Mouse (Mus musculus) retina, adult 2 months (tissue): ENCODE measurements around the gene Txndc17.
"Not testable (repeated sequence)": the region's sequence is repeated elsewhere in the genome, so short reads cannot be mapped to it uniquely, and the experiment has no call there.

Experiments used
- DNase-seq: peaks from one replicate; pipeline ENCODE4 v3.0.0-alpha.2; 2012; ENCODE audit warnings: low read depth, low spot score

Gene Txndc17

GRCm38 (mm10) chr11:72207204-72207833, at the start of gene Txndc17, which contains the start of gene 4933427D14Rik:
TSS of gene Txndc17 (plus strand) at chr11:72207547.
TSS of gene 4933427D14Rik (minus strand) at chr11:72207459.
- peak; percentile 57 for DNase-seq

DNA sequence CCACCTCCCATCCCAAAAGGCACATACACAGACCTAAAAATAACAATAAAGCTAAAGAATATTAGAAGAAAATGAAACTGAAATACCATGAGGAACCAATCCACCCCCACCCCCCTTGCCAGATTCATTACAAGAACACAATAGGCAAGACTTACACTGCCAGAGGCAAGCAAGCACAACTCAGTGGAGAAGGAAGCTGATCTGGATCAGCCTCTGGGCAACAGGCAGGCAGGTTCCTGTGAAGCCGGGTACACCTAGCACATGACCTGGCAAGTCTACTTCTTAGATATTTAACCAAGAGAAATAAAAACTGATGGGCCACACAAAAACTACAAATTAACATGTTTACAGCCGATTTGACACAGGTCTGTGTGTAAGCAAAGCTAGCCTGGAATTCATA, 44.1 kb upstream of the Txndc17 start:
- no peak for DNase-seq

DNA sequence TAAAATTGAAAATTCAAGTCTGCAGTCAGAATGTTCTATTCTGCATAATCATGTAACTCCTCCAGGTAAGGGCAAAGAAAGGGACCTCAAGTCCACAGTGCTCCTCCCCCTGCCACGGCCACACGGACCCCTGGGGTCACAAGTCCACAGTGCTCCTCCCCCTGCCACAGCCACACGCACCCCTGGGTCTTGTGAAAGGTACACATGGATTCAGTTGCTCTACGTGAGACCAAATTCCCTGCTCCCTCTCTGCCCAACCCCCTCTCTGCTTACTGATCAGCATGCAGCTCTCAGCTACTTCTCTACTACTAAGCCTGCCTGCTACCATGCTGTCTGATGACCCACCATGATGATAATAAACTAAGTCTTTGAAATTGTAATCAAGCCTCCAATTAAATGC, 37.5 kb upstream of the Txndc17 start:
- no peak for DNase-seq

DNA sequence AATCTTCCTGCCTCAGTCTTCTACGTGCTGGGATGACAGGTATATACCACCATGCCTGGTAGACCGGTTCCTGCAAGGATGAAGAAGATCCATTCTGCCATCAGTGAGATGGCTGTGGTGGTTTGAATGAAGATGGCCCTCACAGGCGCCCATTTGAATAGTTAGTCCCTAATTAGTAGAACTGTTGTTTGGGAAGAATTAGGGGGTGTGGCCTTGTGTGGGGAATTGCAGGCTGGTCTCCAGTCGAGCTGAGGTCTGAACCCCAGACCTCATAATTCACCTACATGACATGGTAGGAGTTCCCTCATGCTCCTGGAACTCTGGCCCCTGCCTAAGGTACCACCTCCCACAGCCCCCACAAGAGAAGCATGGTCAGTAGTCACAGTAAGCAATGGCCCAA, 35.4 kb upstream of the Txndc17 start:
- not testable (repeated sequence) for DNase-seq

GRCm38 (mm10) chr11:72173506-72173905, 33.8 kb upstream of the Txndc17 start:
- no peak for DNase-seq

DNA sequence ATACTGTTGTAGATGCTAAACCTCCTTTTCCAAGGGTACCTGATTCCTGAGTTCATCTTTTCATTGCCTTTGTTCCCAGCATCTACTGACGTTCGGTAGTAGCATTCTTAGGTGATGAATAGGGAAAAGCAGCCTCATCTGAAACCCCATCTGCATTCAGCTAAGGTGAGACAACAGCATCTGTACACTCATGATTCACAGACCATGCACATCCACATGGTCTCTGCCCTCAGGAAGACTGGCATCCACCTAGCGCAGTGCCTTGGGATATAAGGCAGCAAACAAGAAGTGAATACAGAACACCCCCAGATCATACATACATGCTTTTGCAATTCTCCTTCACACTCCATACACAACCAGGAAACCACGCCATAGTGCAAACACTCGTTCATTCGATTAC, 32.6 kb upstream of the Txndc17 start:
- DNase-seq, result no peak

GRCm38 (mm10) chr11:72175966-72176365, 31.4 kb upstream of the Txndc17 start:
- DNase-seq, result no peak

DNA sequence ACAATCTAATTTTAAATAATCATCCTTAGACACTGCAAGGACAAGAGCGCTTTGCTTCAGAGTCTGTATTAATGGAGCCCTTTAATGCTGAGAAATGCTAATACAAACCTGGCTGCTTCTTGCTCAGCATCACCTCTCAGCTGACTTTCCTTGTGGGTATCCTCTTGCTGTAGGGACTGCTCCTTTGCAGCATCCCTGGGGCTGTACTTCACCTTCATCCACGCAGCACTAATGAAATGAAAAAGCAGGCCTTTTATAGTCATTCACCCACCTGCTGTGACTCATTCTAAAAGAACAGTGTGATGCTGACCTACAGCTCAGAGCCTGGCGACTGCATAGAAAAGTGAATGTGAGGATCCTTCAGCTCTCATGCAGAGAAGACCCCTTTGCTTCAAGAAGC, 30.8 kb upstream of the Txndc17 start:
- DNase-seq, result no peak

- no peak for DNase-seq
Observed at GRCm38 (mm10) chr11:72180556-72180955, 26.8 kb upstream of the Txndc17 start.

GRCm38 (mm10) chr11:72181136-72181535, 26.2 kb upstream of the Txndc17 start:
- DNase-seq, result no peak

- DNase-seq, result no peak
Observed at GRCm38 (mm10) chr11:72184252-72184651, 23.1 kb upstream of the Txndc17 start.

DNA sequence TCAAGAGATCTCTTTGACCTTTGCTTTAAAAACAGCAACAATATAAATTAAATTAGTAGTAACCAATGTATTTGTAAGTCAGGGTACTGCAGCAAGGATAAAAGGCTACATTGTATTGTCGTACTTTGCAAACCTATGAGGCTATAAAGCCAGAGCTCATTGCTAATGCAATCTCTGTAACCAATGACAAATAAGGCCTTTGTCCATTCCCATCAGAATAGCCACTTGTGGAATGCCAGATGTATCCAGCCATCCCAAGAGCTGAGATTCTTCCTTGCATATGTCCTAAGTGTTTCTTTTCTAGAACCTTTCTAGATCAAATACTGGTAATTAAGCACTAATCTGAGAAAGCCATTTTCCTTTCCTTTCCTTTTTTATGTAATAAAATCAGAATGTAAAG, 16.5 kb upstream of the Txndc17 start:
- DNase-seq, result no peak

DNA sequence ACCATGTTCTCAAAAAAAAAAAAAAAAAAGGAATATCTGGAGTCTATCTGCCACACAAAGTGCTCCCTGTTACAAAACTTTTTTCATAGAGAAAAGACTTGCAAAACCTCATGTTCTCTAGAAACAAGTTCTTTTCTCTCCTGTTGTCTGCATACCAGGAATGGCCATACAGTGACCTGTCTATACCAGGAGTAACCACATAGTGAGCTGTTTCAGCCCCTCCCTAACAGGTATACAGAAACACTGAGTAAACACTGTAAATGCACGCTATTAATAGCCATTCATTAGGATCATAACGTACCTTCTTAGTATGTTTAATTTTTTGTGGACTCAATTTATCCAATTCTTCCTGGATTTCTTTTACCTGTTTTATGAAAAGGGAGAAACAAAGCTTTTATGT, 13.1 kb upstream of the Txndc17 start:
- DNase-seq, result no peak

GRCm38 (mm10) chr11:72196506-72196905, 10.8 kb upstream of the Txndc17 start:
- no peak for DNase-seq

- no peak for DNase-seq
Observed at GRCm38 (mm10) chr11:72203440-72203839, 3.9 kb upstream of the Txndc17 start.

GRCm38 (mm10) chr11:72205256-72205655, 2.1 kb upstream of the Txndc17 start:
- DNase-seq, result no peak

DNA sequence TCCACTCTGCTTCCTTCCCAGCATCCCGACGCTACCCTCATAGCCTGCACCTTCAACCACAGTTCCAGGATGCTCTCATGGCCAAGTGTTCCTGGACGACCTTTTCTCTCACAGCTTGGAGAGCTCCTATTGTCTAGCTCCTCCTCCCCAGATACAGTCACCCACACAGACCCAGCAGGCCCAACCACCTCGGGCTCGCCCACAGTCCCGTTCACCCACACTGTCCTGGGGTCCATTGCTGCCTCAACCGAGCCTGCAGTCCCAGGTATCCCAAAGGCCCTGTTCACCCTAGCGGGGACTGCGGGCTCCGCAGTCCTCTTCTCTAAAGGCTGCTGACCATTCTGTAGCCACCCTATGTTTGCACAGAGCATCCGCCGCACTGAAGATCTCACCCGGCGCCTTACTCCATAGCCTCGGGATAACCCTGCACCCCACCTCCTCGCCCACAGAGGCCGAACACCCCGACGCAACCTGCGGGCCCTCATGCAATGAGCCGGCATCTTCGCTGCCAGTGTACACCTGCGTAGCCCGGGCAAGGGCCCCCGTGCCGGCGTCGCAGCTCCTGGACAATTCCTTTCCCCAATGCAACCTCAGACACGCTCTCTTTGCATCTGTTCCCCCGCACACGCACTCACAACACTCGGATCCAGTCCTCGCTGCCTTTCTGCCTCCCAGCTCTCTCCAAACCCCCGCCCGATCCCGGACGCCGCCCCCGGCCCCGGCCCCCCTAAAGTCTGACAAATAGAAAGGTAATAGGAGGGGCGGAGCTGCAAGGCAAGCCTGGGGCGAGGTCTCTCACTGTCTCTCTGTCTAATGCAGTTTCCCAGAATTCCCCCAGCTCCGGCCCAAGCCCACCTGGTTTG, 775 bp upstream of the Txndc17 start, which contains the start of gene Gm43951:
Gene Gm43951, minus strand, starts transcription at position 500 of the 863 bp plus-strand sequence.
- no peak for DNase-seq

DNA sequence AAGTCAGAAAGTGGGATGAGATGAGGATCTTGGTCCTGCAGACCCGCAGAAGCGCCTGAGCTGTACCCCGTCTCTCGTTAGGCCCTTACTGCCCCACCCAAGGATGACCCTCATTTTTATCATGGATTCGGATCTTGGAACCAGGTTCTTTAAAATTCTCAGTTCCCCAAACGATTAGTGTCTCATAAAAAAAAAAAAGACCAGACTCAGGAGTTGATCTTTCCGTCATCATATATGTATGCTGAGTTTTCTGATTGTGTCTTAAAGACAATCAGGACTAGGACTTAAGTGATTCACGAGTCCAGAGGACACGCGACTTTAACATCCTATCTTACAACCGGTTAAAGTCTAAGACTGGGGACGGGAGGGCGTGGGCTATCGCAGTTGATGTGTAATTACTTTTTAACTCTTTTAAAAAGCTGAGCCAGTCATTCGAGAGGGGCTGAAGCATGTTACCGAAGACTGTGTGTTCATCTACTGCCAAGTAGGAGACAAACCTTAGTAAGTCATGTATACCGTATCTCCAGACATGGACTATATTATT, 559 bp downstream of the Txndc17 start:
- no peak for DNase-seq

- peak; percentile 81 for DNase-seq
Observed at GRCm38 (mm10) chr11:72214591-72215409, 7.5 kb downstream of the Txndc17 start.

DNA sequence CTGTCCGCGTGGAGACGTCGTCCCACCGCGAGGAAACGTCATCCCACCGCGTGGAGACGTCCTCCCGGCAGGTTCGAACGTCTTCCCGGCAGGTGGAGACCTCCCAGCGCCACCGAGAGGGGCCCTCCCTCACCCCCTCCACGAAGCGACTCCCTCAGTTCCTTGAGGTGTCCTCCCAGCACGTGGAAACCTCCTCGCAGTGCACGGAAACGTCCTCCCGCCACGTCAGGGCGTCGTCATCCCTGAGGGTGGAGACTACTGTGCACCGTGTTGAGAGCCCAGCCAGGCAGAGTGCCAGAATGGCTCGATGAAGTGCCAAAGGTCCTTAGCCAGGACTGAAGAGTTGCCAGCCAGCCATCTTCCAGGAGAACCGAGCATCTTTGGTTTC, 8.1 kb downstream of the Txndc17 start, which contains the start of gene Med31:
Gene Med31, minus strand, starts transcription at position 183 of the 388 bp plus-strand sequence.
- peak; percentile 30 for DNase-seq

DNA sequence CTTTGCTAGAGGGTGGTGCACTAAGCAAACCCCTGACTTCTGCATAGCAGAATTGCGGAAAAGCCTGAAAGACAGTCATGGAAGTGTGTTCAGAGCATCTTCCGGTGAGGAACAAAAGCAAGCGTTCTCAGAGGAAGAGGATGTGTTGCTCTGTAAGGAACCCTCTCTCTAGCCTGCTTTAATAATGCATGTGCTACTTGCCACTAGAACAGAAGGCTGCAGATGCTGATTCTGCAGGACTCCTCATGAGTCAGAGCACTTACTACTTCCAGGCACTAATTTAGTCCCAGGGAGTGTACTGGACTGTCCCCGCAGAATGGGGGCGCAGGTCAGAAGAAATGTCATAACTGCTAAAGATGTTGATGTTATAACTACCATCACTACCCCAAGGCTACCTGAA, 9.8 kb downstream of the Txndc17 start:
- no peak for DNase-seq

DNA sequence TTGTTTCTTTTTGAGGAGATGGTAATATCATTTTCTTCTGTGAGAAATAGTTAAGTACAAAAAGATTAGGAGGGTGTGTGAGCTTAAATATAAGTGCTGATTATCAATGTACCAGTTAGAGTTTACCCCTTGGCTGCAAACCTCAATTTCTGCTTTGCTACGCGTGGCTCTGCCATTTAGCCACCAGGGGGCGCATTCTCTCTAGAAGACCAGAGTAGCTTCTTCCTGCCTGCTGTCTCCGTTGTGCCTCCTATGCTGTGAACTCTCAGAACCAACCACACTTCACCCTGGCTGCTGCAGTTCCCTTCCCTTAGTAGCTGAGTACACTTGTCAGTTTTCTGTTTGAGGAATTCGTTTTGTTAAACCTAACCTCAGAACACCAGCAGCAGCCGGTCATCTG, 13.9 kb downstream of the Txndc17 start:
- peak; percentile 52 for DNase-seq
